Mouse (Mus musculus) MEL (cell line): Measurements from ENCODE around the gene Ptpre. TPM values are rescaled to one million over a fixed set of nuclear protein-coding genes. Genes with fewer than 3 reads are reported as not detected.

Experiments used
- DNase-seq: peaks from one replicate; pipeline ENCODE4 v3.0.0; 2011; ENCODE audit warnings: low read depth, low spot score
- H3K27ac ChIP-seq: 2 replicates; pipeline ENCODE4 v1.5.1; 2012; ENCODE audit warnings: low read depth, mild to moderate bottlenecking, control low read depth, low read length, moderate library complexity; ENCODE audit not compliant: control insufficient read depth
- H3K27me3 ChIP-seq, 2 experiments: fragments of 150-350 bp in 1 of 2; sonication (generic) in 1 of 2; 2 replicates each; pipeline ENCODE4 v1.6.1; 2012; ENCODE audit warnings: low read length in 2 of 2, mild to moderate bottlenecking in 2 of 2, improper control_type of control experiment in 1 of 2, moderate library complexity in 1 of 2; ENCODE audit not compliant: insufficient read depth in 2 of 2, control insufficient read depth in 1 of 2
- H3K36me3 ChIP-seq, 2 experiments: 2 replicates each; pipeline ENCODE4 v1.6.1; 2012 to 2014; ENCODE audit warnings: low read length in 2 of 2, improper control_type of control experiment in 1 of 2, inconsistent platforms in 1 of 2, mild to moderate bottlenecking in 1 of 2; ENCODE audit not compliant: insufficient read depth in 2 of 2, control insufficient read depth in 1 of 2
- H3K4me1 ChIP-seq, 2 experiments: fragments of 150-350 bp in 1 of 2; sonication (generic) in 1 of 2; 2 replicates each; pipeline ENCODE4 v1.6.1; 2012; ENCODE audit warnings: low read length in 2 of 2, improper control_type of control experiment in 1 of 2, mild to moderate bottlenecking in 1 of 2; ENCODE audit not compliant: insufficient read depth in 2 of 2, control insufficient read depth in 1 of 2
- H3K4me3 ChIP-seq, 2 experiments: fragments of 150-350 bp in 1 of 2; sonication (generic) in 1 of 2; 2 replicates each; pipeline ENCODE4 v1.5.1; 2012; ENCODE audit warnings: low read depth in 2 of 2, low read length in 2 of 2, mild to moderate bottlenecking in 2 of 2, moderate library complexity in 2 of 2, control low read depth in 1 of 2, improper control_type of control experiment in 1 of 2; ENCODE audit not compliant: control insufficient read depth in 1 of 2, insufficient read depth in 1 of 2
- H3K79me2 ChIP-seq: 2 replicates; pipeline ENCODE4 v1.6.1; 2012; ENCODE audit warnings: mild to moderate bottlenecking, low read length, moderate library complexity; ENCODE audit not compliant: control insufficient read depth, poor library complexity, insufficient read depth
- H3K9ac ChIP-seq: 2 replicates; pipeline ENCODE4 v1.6.1; 2012; ENCODE audit warnings: low read depth, mild to moderate bottlenecking, control low read depth, low read length, moderate library complexity; ENCODE audit not compliant: control insufficient read depth, poor library complexity, severe bottlenecking
- H3K9me3 ChIP-seq: fragments of 150-350 bp; sonication (generic); replicated peaks from 2 replicates; pipeline ENCODE4 v1.6.1; 2012; ENCODE audit warnings: mild to moderate bottlenecking, low read length, improper control_type of control experiment, moderate library complexity; ENCODE audit not compliant: insufficient read depth
- BHLHE40 ChIP-seq: IDR thresholded peaks from 2 replicates; pipeline ENCODE4 v1.6.1; 2012; ENCODE audit warnings: low read depth, mild to moderate bottlenecking, inconsistent platforms, low read length, improper control_type of control experiment, borderline replicate concordance
- ELF1 ChIP-seq: IDR thresholded peaks from 2 replicates; pipeline ENCODE4 v1.6.1; 2014; ENCODE audit warnings: low read depth, mild to moderate bottlenecking, inconsistent platforms, low read length, improper control_type of control experiment, moderate library complexity
- ETS1 ChIP-seq: IDR thresholded peaks from 2 replicates; pipeline ENCODE4 v1.6.1; 2012; ENCODE audit warnings: low read depth, mild to moderate bottlenecking, inconsistent platforms, low read length, improper control_type of control experiment, moderate library complexity
- GATA1 ChIP-seq: IDR thresholded peaks from 2 replicates; pipeline ENCODE4 v1.6.1; 2011; ENCODE audit warnings: low read depth, low read length, improper control_type of control experiment
- HCFC1 ChIP-seq: IDR thresholded peaks from 2 replicates; pipeline ENCODE4 v1.6.1; 2012; ENCODE audit warnings: low read depth, mild to moderate bottlenecking, inconsistent platforms, low read length, improper control_type of control experiment, moderate library complexity
- MEF2A ChIP-seq: IDR thresholded peaks from 2 replicates; pipeline ENCODE4 v1.6.1; 2014; ENCODE audit warnings: low read depth, mild to moderate bottlenecking, inconsistent platforms, low read length, improper control_type of control experiment; ENCODE audit not compliant: poor library complexity, insufficient replicate concordance, severe bottlenecking; ENCODE audit errors: extremely low read depth
- MYB ChIP-seq: IDR thresholded peaks from 2 replicates; pipeline ENCODE4 v1.6.1; 2011; ENCODE audit warnings: mild to moderate bottlenecking, low read depth, low read length, improper control_type of control experiment
- MYC ChIP-seq: IDR thresholded peaks from 2 replicates; pipeline ENCODE4 v1.6.1; 2011; ENCODE audit warnings: low read depth, mild to moderate bottlenecking, low read length, improper control_type of control experiment, moderate library complexity
- NRF1 ChIP-seq: IDR thresholded peaks from 2 replicates; pipeline ENCODE4 v1.6.1; 2014; ENCODE audit warnings: low read depth, mild to moderate bottlenecking, inconsistent platforms, low read length, improper control_type of control experiment, moderate library complexity; ENCODE audit not compliant: poor library complexity, insufficient read depth, severe bottlenecking
- POLR2AphosphoS2 ChIP-seq: IDR thresholded peaks from 2 replicates; pipeline ENCODE4 v1.6.1; 2011; ENCODE audit warnings: low read length, improper control_type of control experiment
- RCOR1 ChIP-seq: IDR thresholded peaks from 2 replicates; pipeline ENCODE4 v1.6.1; 2012; ENCODE audit warnings: low read depth, mild to moderate bottlenecking, inconsistent platforms, low read length, improper control_type of control experiment
- SIN3A ChIP-seq: IDR thresholded peaks from 2 replicates; pipeline ENCODE4 v1.6.1; 2012; ENCODE audit warnings: low read length, improper control_type of control experiment, inconsistent platforms
- SMC3 ChIP-seq: IDR thresholded peaks from 2 replicates; pipeline ENCODE4 v1.6.1; 2011; ENCODE audit warnings: low read depth, low read length, improper control_type of control experiment
- TAL1 ChIP-seq: IDR thresholded peaks from 2 replicates; pipeline ENCODE4 v1.6.1; 2012; ENCODE audit warnings: mild to moderate bottlenecking, inconsistent platforms, low read length, moderate library complexity, mixed read lengths
- TBP ChIP-seq: IDR thresholded peaks from 2 replicates; pipeline ENCODE4 v1.8.0; 2011; ENCODE audit warnings: low read depth, low read length, improper control_type of control experiment
- TCF12 ChIP-seq: IDR thresholded peaks from 2 replicates; pipeline ENCODE4 v1.6.1; 2014; ENCODE audit warnings: low read depth, mild to moderate bottlenecking, inconsistent platforms, low read length, improper control_type of control experiment, moderate library complexity
- UBTF ChIP-seq: IDR thresholded peaks from 2 replicates; pipeline ENCODE4 v1.6.1; 2012; ENCODE audit warnings: low read depth, mild to moderate bottlenecking, inconsistent platforms, low read length, improper control_type of control experiment, moderate library complexity, borderline replicate concordance; ENCODE audit not compliant: insufficient read depth
- ZC3H11A ChIP-seq: IDR thresholded peaks from 2 replicates; pipeline ENCODE4 v1.6.1; 2012; ENCODE audit warnings: low read depth, mild to moderate bottlenecking, inconsistent platforms, low read length, improper control_type of control experiment
- ZMIZ1 ChIP-seq: IDR thresholded peaks from 2 replicates; pipeline ENCODE4 v1.6.1; 2012; ENCODE audit warnings: low read depth, mild to moderate bottlenecking, inconsistent platforms, low read length, improper control_type of control experiment, moderate library complexity
- polyA plus RNA-seq, 2 experiments: library from polyadenylated mRNA; stranded (reverse) in 1 of 2; unstranded in 1 of 2; fragments of >175 nt in 1 of 2; fragments of >200 nt in 1 of 2; gene quantifications; 2 replicates each; pipeline versions ENCODE4 v1.2.1 to v1.2.4; 2012; ENCODE audit warnings: low replicate concordance in 2 of 2, low read depth in 1 of 2; ENCODE audit not compliant: insufficient read length in 2 of 2, insufficient read depth in 1 of 2, missing spikeins in 1 of 2
- total RNA-seq: library from RNA; depleted of rRNA; stranded (reverse); fragments of 300-350 nt; gene quantifications from 2 replicates; pipeline ENCODE4 v1.2.3, GENCODE M21; 2012

Gene Ptpre
- total and polyA plus RNA-seq, 3 experiments: 4.9 to 12.9 TPM; not detected in 1

DNA sequence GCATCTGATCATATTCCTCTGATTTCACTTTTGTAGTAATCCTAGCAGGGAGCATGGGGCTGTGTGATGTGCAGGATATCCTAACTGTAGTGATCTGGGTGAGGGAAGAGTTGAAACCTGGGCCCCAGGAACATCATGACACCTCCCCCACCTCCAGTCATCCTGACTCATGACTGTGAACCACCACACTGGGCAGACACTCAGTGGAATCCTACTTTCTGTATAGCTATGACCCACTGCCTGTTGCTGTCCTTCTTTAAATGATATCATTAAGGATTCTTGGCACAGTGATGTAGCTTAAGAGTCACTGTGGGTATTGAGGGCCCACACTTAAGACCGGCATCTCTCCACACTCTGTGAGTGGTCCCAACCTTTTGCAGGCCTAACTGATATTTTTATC, 30.3 kb downstream of the Ptpre start:
- Histone ChIP-seq H3K36me3 (no peaks in the 10 kb centered on the region; a peak in 1 of 4 replicates), H3K4me1 (peaks cover 0 to 4% of the 10 kb centered on the region in 2 experiments; a peak in 1 of 4 replicates), H3K4me3 (no peak overlapping the region)

GRCm38 (mm10) chr7:135568550-135568949, 31.3 kb downstream of the Ptpre start:
- peaks cover 0 to 6% of the 10 kb centered on the region in 2 experiments; a peak in 2 of 4 replicates for H3K4me1 ChIP-seq
- H3K4me3 ChIP-seq: no peak overlapping the region
- H3K27me3 ChIP-seq: no peaks in the 10 kb centered on the region
- peaks cover under 1% of the 10 kb centered on the region; the same call in 1 of the 2 replicates for H3K79me2 ChIP-seq
- H3K27ac ChIP-seq: no peak overlapping the region
- peaks cover 0 to 3% of the 10 kb centered on the region in 2 experiments; a peak in 3 of 4 replicates for H3K36me3 ChIP-seq
- no peak for TF ChIP-seq TBP
- TF ChIP-seq ZMIZ1: no peak
- TF ChIP-seq HCFC1: no peak
- TF ChIP-seq POLR2AphosphoS2: no peak
- TF ChIP-seq SIN3A: no peak
- TF ChIP-seq TCF12: no peak
- TF ChIP-seq MYB: no peak
- TF ChIP-seq, all 39 proteins: peak for 0
- Histone ChIP-seq H3K9ac (no peak overlapping the region), H3K9me3 (no peaks in the 10 kb centered on the region)
- no peak for DNase-seq

More for the DNA sequence above, 30.3 kb downstream of the Ptpre start:
- no peak overlapping the region for H3K9ac ChIP-seq
- no peaks in the 10 kb centered on the region for H3K79me2 ChIP-seq
- no peak for DNase-seq
- H3K9me3 ChIP-seq: no peaks in the 10 kb centered on the region
- TF ChIP-seq NRF1: no peak
- no peak for TF ChIP-seq BHLHE40
- TF ChIP-seq SMC3: no peak
- TF ChIP-seq TAL1: no peak
- no peak for TF ChIP-seq MEF2A
- TF ChIP-seq ZMIZ1: no peak
- TF ChIP-seq ETS1: no peak
- TF ChIP-seq ELF1: no peak
- no peak for TF ChIP-seq TBP
- TF ChIP-seq RCOR1: no peak
- no peak for TF ChIP-seq UBTF
- no peak for TF ChIP-seq GATA1
- TF ChIP-seq MYC: no peak
- no peak for TF ChIP-seq MYB
- no peak for TF ChIP-seq SIN3A
- TF ChIP-seq ZC3H11A: no peak
- TF ChIP-seq HCFC1: no peak
- no peak overlapping the region for H3K27ac ChIP-seq
- no peaks in the 10 kb centered on the region for H3K27me3 ChIP-seq
